Mouse (Mus musculus) heart, postnatal 10 days (tissue): Measurements from ENCODE around the gene Znhit2. TPM values are rescaled to one million over a fixed set of nuclear protein-coding genes. Genes with fewer than 3 reads are reported as not detected.
"Not testable (repeated sequence)": the region's sequence is repeated elsewhere in the genome, so short reads cannot be mapped to it uniquely, and the experiment has no call there.

Experiments
- DNase-seq, 2 experiments: peaks; one replicate each; pipeline ENCODE4 v3.0.0; 2021
- intact Hi-C: fragments of 180-260 bp; cut with DNase I; formaldehyde crosslinking; loops from one replicate; pipeline ENCODE4 v1.15.1; 2025
- total RNA-seq, 2 experiments: library from RNA; stranded (reverse); gene quantifications; 2 replicates each; pipeline ENCODE4 v1.2.3; 2021

Znhit2 gene
- 10 to 100 TPM; 13.6 to 13.9 TPM for total RNA-seq

GRCm38 (mm10) chr19:6061021-6061533 is at the start of gene Znhit2:
Gene Znhit2 (plus strand): TSS chr19:6061192.
- intact Hi-C loops, result loop anchor here (2.0 kb wide), 1 partner anchor 16 kb away; the partner anchor contains the start of gene Vps51
- peak; percentile 96 to 97 for DNase-seq

- DNase-seq, result no peak
- intact Hi-C loops, result loop anchor here (10.0 kb wide), 1 partner anchor 229 kb away; no protein-coding TSS in a partner anchor
Measured at GRCm38 (mm10) chr19:6013691-6014090, 47.3 kb upstream of the Znhit2 start.

GRCm38 (mm10) chr19:6014991-6015510 is 45.9 kb upstream of the Znhit2 start:
- peak in 1 of 2 experiments; percentile 57 for DNase-seq
- intact Hi-C loops, result loop anchor here (10.0 kb wide), 1 partner anchor 230 kb away; no protein-coding TSS in a partner anchor

- peak; percentile 83 to 86 for DNase-seq
- intact Hi-C loops, result loop anchor here (2.0 to 10.0 kb wide), 2 partner anchors 95 to 231 kb away; no protein-coding TSS in a partner anchor
Measured at GRCm38 (mm10) chr19:6015511-6016315, 45.3 kb upstream of the Znhit2 start, which contains the start of gene Capn1. Gene Capn1 (minus strand): TSS chr19:6015897.

- intact Hi-C loops, result loop anchor here (2.0 to 10.0 kb wide), 2 partner anchors 96 to 232 kb away; no protein-coding TSS in a partner anchor
- DNase-seq, result peak; percentile 9 to 17
Measured at GRCm38 (mm10) chr19:6016532-6016931, 44.5 kb upstream of the Znhit2 start.

GRCm38 (mm10) chr19:6018142-6019089 is 42.6 kb upstream of the Znhit2 start:
- intact Hi-C loops, result loop anchor here (1.0 to 10.0 kb wide), 2 partner anchors 53 to 234 kb away; no protein-coding TSS in a partner anchor
- peak; percentile 83 to 94 for DNase-seq

- no peak for DNase-seq
- intact Hi-C loops, result no loop called here
Measured at GRCm38 (mm10) chr19:6020276-6020675, 40.7 kb upstream of the Znhit2 start.

GRCm38 (mm10) chr19:6023059-6023458 is 37.9 kb upstream of the Znhit2 start:
- intact Hi-C loops, result no loop called here
- no peak for DNase-seq

GRCm38 (mm10) chr19:6023930-6024329 is 37.1 kb upstream of the Znhit2 start:
- no peak for DNase-seq
- intact Hi-C loops, result no loop called here

GRCm38 (mm10) chr19:6028991-6029390 is 32.0 kb upstream of the Znhit2 start:
- intact Hi-C loops, result no loop called here

GRCm38 (mm10) chr19:6029426-6029825 is 31.6 kb upstream of the Znhit2 start:
- intact Hi-C loops, result no loop called here
- no peak for DNase-seq

More at GRCm38 (mm10) chr19:6028991-6029390, 32.0 kb upstream of the Znhit2 start:
- no peak for DNase-seq

GRCm38 (mm10) chr19:6030520-6031280 is 30.3 kb upstream of the Znhit2 start:
- no peak for DNase-seq
- intact Hi-C loops, result no loop called here

- intact Hi-C loops, result no loop called here
- DNase-seq, result no peak
Measured at GRCm38 (mm10) chr19:6035966-6036585, 24.9 kb upstream of the Znhit2 start.

GRCm38 (mm10) chr19:6037695-6038094 is 23.3 kb upstream of the Znhit2 start:
- intact Hi-C loops, result no loop called here
- no peak for DNase-seq

GRCm38 (mm10) chr19:6038326-6038725 is 22.7 kb upstream of the Znhit2 start:
- DNase-seq, result no peak
- intact Hi-C loops, result no loop called here

- intact Hi-C loops, result no loop called here
- DNase-seq, result no peak
Measured at GRCm38 (mm10) chr19:6040002-6040401, 21.0 kb upstream of the Znhit2 start.

GRCm38 (mm10) chr19:6042293-6042692 is 18.7 kb upstream of the Znhit2 start:
- intact Hi-C loops, result no loop called here
- no peak for DNase-seq

- DNase-seq, result not testable (repeated sequence)
- intact Hi-C loops, result loop anchor here (1.0 kb wide), 1 partner anchor 79 kb away; no protein-coding TSS in a partner anchor
Measured at GRCm38 (mm10) chr19:6044102-6044501, 16.9 kb upstream of the Znhit2 start.
